Mouse (Mus musculus) stomach, postnatal 0 days (tissue): Measurements from ENCODE around the gene Apoa2. TPM values are rescaled to one million over a fixed set of nuclear protein-coding genes. Genes with fewer than 3 reads are reported as not detected.

Experiments
- ATAC-seq: fragments of 200-750 bp; cut with Nextera tagmentation; 2 replicates; pipeline ENCODE4 v1.8.0; 2017; ENCODE audit not compliant: low FRiP score, low TSS enrichment
- DNase-seq: peaks from one replicate; pipeline ENCODE4 v3.0.0-alpha.2; 2016; ENCODE audit warnings: low spot score
- H3K27ac ChIP-seq: fragments of 300-500 bp; sonication (generic); replicated peaks from 2 replicates; pipeline ENCODE4 v1.5.1; 2014; ENCODE audit warnings: mild to moderate bottlenecking, control low read depth
- H3K27me3 ChIP-seq: fragments of 300-500 bp; sonication (generic); 2 replicates; pipeline ENCODE4 v1.6.1; 2014; ENCODE audit warnings: low read length; ENCODE audit not compliant: control insufficient read depth, insufficient read depth
- H3K36me3 ChIP-seq: fragments of 300-500 bp; sonication (generic); 2 replicates; pipeline ENCODE4 v1.6.1; 2014; ENCODE audit warnings: low read length, mixed read lengths; ENCODE audit not compliant: control insufficient read depth, insufficient read depth
- H3K4me1 ChIP-seq: fragments of 300-500 bp; sonication (generic); replicated peaks from 2 replicates; pipeline ENCODE4 v1.6.1; 2014; ENCODE audit warnings: antibody characterized with exemption; ENCODE audit not compliant: control insufficient read depth, insufficient read depth
- H3K4me2 ChIP-seq: fragments of 300-500 bp; sonication (generic); replicated peaks from 2 replicates; pipeline ENCODE4 v1.6.1; 2014; ENCODE audit warnings: low read depth, mild to moderate bottlenecking, control low read depth, moderate library complexity
- H3K4me3 ChIP-seq: fragments of 300-500 bp; sonication (generic); 2 replicates; pipeline ENCODE4 v1.5.1; 2014; ENCODE audit warnings: low read depth, low read length, control low read depth
- H3K9ac ChIP-seq: fragments of 300-500 bp; sonication (generic); 2 replicates; pipeline ENCODE4 v1.6.1; 2014; ENCODE audit warnings: mild to moderate bottlenecking, low read length, control low read depth, mixed read lengths
- H3K9me3 ChIP-seq: fragments of 300-500 bp; sonication (generic); 2 replicates; pipeline ENCODE4 v1.6.1; 2016; ENCODE audit warnings: low read length; ENCODE audit not compliant: control insufficient read depth
- CTCF ChIP-seq: IDR thresholded peaks from 2 replicates; pipeline ENCODE4 v1.5.1; 2016; ENCODE audit warnings: antibody characterized with exemption, low read depth, mild to moderate bottlenecking, moderate library complexity
- EP300 ChIP-seq: optimal IDR thresholded peaks from 2 replicates; pipeline ENCODE3; 2016; ENCODE audit warnings: antibody characterized with exemption
- WGBS: fragments of 180-500 bp; shearing (Covaris S2); extraction: QIAGEN DNeasy Blood & Tissue Kit; methylation state at CpG from one replicate; pipeline ENCODE4 v1.1.7; 2014; 5-methylcytosine and 5-hydroxymethylcytosine counted together
- polyA plus RNA-seq: library from polyadenylated mRNA; unstranded; fragments of >200 nt; fragmentation: Nextera tagmentation; extraction: Ambion mirVana; gene quantifications from 2 replicates; pipeline ENCODE4 v1.2.1, GENCODE M21; 2015

Gene Apoa2
- polyA plus RNA-seq, 1 experiment from 2014 or later: 26.3 TPM

- TF ChIP-seq CTCF: no peak
- TF ChIP-seq EP300: no peak
- no peaks in the 10 kb centered on the region for H3K36me3 ChIP-seq
- no peak overlapping the region for H3K27ac ChIP-seq
- WGBS: 97% methylated on average over 1 of the region's 1 CpGs
- H3K4me2 ChIP-seq: no peak overlapping the region
- H3K4me1 ChIP-seq: peaks cover 2% of the 10 kb centered on the region
- ATAC-seq (no peak), DNase-seq (no peak)
- no peak overlapping the region for H3K4me3 ChIP-seq
- H3K9ac ChIP-seq: no peak overlapping the region
- H3K27me3 ChIP-seq: no peaks in the 10 kb centered on the region
- H3K9me3 ChIP-seq: no peaks in the 10 kb centered on the region
These were observed 24.1 kb upstream of the Apoa2 start for GRCm38 (mm10) chr1:171200769-171201168.

GRCm38 (mm10) chr1:171203471-171204248 is 21.2 kb upstream of the Apoa2 start:
- Histone ChIP-seq H3K9me3 (no peaks in the 10 kb centered on the region), H3K9ac (no peak overlapping the region), H3K4me1 (no peaks in the 10 kb centered on the region), H3K27me3 (no peaks in the 10 kb centered on the region), H3K36me3 (no peaks in the 10 kb centered on the region), H3K4me2 (no peak overlapping the region), H3K27ac (no peak overlapping the region), H3K4me3 (no peak overlapping the region)
- no peak for ATAC-seq
- no peak for TF ChIP-seq CTCF
- TF ChIP-seq EP300: no peak
- 45% methylated on average over 10 of the region's 11 CpGs for WGBS
- no peak for DNase-seq

GRCm38 (mm10) chr1:171204249-171204644 is 20.6 kb upstream of the Apoa2 start:
- Histone ChIP-seq H3K4me2 (no peak overlapping the region), H3K27ac (no peak overlapping the region), H3K4me1 (no peaks in the 10 kb centered on the region), H3K36me3 (no peaks in the 10 kb centered on the region), H3K9me3 (no peaks in the 10 kb centered on the region), H3K4me3 (no peak overlapping the region), H3K9ac (no peak overlapping the region), H3K27me3 (no peaks in the 10 kb centered on the region)
- ATAC-seq (peak; percentile 77), DNase-seq (peak; percentile 25)
- WGBS: 51% methylated on average over 7 of the region's 7 CpGs
- no peak for TF ChIP-seq CTCF
- TF ChIP-seq EP300: no peak

GRCm38 (mm10) chr1:171205704-171206493 is 19.0 kb upstream of the Apoa2 start:
- Histone ChIP-seq H3K4me3 (no peak overlapping the region), H3K9ac (no peak overlapping the region), H3K27ac (no peak overlapping the region), H3K27me3 (no peaks in the 10 kb centered on the region), H3K9me3 (no peaks in the 10 kb centered on the region), H3K4me1 (no peaks in the 10 kb centered on the region), H3K36me3 (no peaks in the 10 kb centered on the region), H3K4me2 (no peak overlapping the region)
- WGBS: 70% methylated on average over 6 of the region's 6 CpGs
- no peak for TF ChIP-seq EP300
- no peak for TF ChIP-seq CTCF
- ATAC-seq: no peak
- DNase-seq: no peak

GRCm38 (mm10) chr1:171209409-171209808 is 15.4 kb upstream of the Apoa2 start:
- Histone ChIP-seq H3K36me3 (no peaks in the 10 kb centered on the region), H3K4me2 (no peak overlapping the region), H3K9me3 (no peaks in the 10 kb centered on the region), H3K4me3 (no peak overlapping the region), H3K9ac (no peak overlapping the region), H3K4me1 (no peaks in the 10 kb centered on the region), H3K27ac (no peak overlapping the region), H3K27me3 (no peaks in the 10 kb centered on the region)
- no peak for ATAC-seq
- WGBS: 28% methylated on average over 4 of the region's 4 CpGs
- no peak for DNase-seq
- TF ChIP-seq EP300 (no peak), CTCF (no peak)

GRCm38 (mm10) chr1:171212854-171213253 is 12.0 kb upstream of the Apoa2 start:
- 46% methylated on average over 3 of the region's 3 CpGs for WGBS
- H3K4me2 ChIP-seq: no peak overlapping the region
- TF ChIP-seq CTCF (no peak), EP300 (no peak)
- ATAC-seq (no peak), DNase-seq (no peak)
- no peaks in the 10 kb centered on the region for H3K9me3 ChIP-seq
- no peak overlapping the region for H3K9ac ChIP-seq
- H3K36me3 ChIP-seq: no peaks in the 10 kb centered on the region
- no peaks in the 10 kb centered on the region for H3K4me1 ChIP-seq
- no peak overlapping the region for H3K4me3 ChIP-seq
- H3K27ac ChIP-seq: no peak overlapping the region
- no peaks in the 10 kb centered on the region for H3K27me3 ChIP-seq
